Mouse (Mus musculus): Measurements from ENCODE around the gene Nuf2.

Gene Nuf2

GRCm38 (mm10) chr1:169467791-169468190 lies 63.5 kb downstream of the Nuf2 start:
- DNase-seq (ENCODE audit: low read depth, low spot score), result no peak

- no peak for DNase-seq (ENCODE audit: low read depth, low spot score)
Measured at GRCm38 (mm10) chr1:169462386-169463115, 68.7 kb downstream of the Nuf2 start.

- peak; percentile 20 for DNase-seq (ENCODE audit: low read depth, low spot score)
Measured at GRCm38 (mm10) chr1:169459071-169459782, 72.0 kb downstream of the Nuf2 start.

Measured in WW6 (cell line).